Mouse (Mus musculus): ENCODE measurements around the gene Emilin2. TPM values are rescaled to one million over a fixed set of nuclear protein-coding genes. Genes with fewer than 3 reads are reported as not detected.

Emilin2 gene
- polyA plus RNA-seq (2014; fragmentation: Nextera tagmentation; extraction: Ambion mirVana): 0.54 and 1.8 TPM in 2 replicates

DNA sequence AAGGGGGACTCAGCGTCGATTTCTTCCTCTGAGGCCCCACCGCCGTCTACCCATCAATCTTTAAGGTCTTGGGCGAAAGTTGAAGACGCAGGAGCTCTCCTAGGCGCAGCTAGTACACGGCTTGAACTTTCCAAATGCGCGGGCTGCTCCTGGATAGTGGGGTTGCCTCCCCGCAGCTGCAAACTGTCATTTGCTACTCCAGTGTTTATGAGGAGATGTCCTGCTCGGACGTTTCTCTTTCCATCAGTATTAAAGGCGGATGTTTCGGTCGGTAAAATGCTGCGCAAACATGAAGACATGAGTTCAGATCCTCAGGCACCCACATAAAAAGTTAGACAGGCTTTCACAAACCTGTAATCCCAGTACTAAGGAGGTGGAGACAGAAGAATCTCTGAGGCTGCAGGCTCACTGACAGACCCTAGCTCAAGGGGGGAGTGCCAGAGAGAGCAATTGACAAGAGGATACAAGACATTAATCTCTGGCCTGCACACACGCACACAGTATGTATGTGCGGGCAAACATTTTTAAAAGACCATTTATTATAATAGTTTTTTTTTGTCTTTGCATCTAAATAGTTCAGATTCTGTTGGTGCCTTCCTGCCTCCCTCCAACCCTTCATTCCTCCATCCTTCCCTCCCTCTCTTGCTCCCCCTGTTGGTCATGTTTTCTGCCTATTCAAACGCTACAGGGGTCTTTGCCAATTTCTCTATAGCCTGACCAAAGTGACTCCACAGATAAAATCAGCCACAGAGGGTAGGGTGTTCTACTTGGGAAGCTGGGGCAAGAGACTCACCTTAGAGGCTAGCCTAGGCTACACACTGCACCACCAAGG is at the start of gene Emilin2:
Emilin2 (minus strand) TSS at position 639 of the 832 bp plus-strand sequence.
- peak within 1 kb of the TSS; percentile 48 for H3K4me3 ChIP-seq (replicated peaks; ENCODE audit: low read depth, low read length)
- 9% methylated on average over 20 of the region's 20 CpGs for WGBS
- H3K9me3 ChIP-seq (ENCODE audit: control insufficient read depth, low read length): no peaks in the 10 kb centered on the region
- no peaks in the 10 kb centered on the region for H3K36me3 ChIP-seq (ENCODE audit: control insufficient read depth, insufficient read depth, low read length)
- H3K4me2 ChIP-seq (ENCODE audit: low read length): peak within 1 kb of the TSS; percentile 100
- H3K27ac ChIP-seq (replicated peaks; ENCODE audit: low read depth, low read length): no peak within 1 kb of the TSS
- peak within 1 kb of the TSS; percentile 66 for H3K9ac ChIP-seq (replicated peaks; ENCODE audit: low read length)
- H3K4me1 ChIP-seq (ENCODE audit: control insufficient read depth, insufficient read depth, low read length): peaks cover 14% of the 10 kb centered on the region; the same call in 1 of the 2 replicates
- ATAC-seq (ENCODE audit: low FRiP score, low TSS enrichment): no peak
- peak; percentile 53 for DNase-seq
- H3K27me3 ChIP-seq (ENCODE audit: control insufficient read depth, insufficient read depth, low read length): peaks cover 25% of the 10 kb centered on the region

GRCm38 (mm10) chr17:71355526-71355925 is 43.7 kb upstream of the Emilin2 start:
- no peak for ATAC-seq (ENCODE audit: low FRiP score, low TSS enrichment)
- H3K27ac ChIP-seq (replicated peaks; ENCODE audit: low read depth, low read length): no peak overlapping the region
- H3K27me3 ChIP-seq (ENCODE audit: control insufficient read depth, insufficient read depth, low read length): no peaks in the 10 kb centered on the region
- H3K9me3 ChIP-seq (ENCODE audit: control insufficient read depth, low read length): no peaks in the 10 kb centered on the region
- H3K36me3 ChIP-seq (ENCODE audit: control insufficient read depth, insufficient read depth, low read length): peaks cover 45% of the 10 kb centered on the region
- WGBS: 90% methylated on average over 3 of the region's 3 CpGs
- no peaks in the 10 kb centered on the region for H3K4me1 ChIP-seq (ENCODE audit: control insufficient read depth, insufficient read depth, low read length)
- no peak for DNase-seq
- no peak overlapping the region for H3K4me2 ChIP-seq (ENCODE audit: low read length)
- H3K9ac ChIP-seq (replicated peaks; ENCODE audit: low read length): no peak overlapping the region
- H3K4me3 ChIP-seq (replicated peaks; ENCODE audit: low read depth, low read length): no peak overlapping the region

DNA sequence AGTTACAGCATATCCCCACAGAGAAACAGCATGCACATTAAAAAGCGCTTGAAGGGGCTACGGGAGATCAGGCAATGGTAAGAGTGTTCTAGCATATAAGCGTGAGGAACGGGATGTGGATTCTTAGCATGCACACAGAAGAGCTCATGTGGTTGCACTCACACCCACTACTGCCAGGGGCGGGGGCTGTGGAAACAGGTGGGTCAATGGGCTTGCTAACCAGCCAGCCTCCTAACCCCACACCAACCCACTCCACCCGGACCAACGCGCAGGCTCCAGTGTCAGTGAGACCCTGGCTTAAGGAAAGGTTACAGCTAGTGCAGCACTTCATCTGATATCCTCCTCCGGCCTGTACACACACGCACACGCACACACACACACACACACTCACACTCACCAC is 42.4 kb upstream of the Emilin2 start:
- H3K27ac ChIP-seq (replicated peaks; ENCODE audit: low read depth, low read length): no peak overlapping the region
- DNase-seq (no peak), ATAC-seq (ENCODE audit: low FRiP score, low TSS enrichment) (no peak)
- no peaks in the 10 kb centered on the region for H3K9me3 ChIP-seq (ENCODE audit: control insufficient read depth, low read length)
- no peak overlapping the region for H3K4me2 ChIP-seq (ENCODE audit: low read length)
- 97% methylated on average over 11 of the region's 11 CpGs for WGBS
- H3K4me3 ChIP-seq (replicated peaks; ENCODE audit: low read depth, low read length): no peak overlapping the region
- H3K27me3 ChIP-seq (ENCODE audit: control insufficient read depth, insufficient read depth, low read length): no peaks in the 10 kb centered on the region
- no peaks in the 10 kb centered on the region for H3K4me1 ChIP-seq (ENCODE audit: control insufficient read depth, insufficient read depth, low read length)
- H3K36me3 ChIP-seq (ENCODE audit: control insufficient read depth, insufficient read depth, low read length): peaks cover 42% of the 10 kb centered on the region
- no peak overlapping the region for H3K9ac ChIP-seq (replicated peaks; ENCODE audit: low read length)

GRCm38 (mm10) chr17:71348188-71348587 is 36.4 kb upstream of the Emilin2 start:
- H3K27ac ChIP-seq (replicated peaks; ENCODE audit: low read depth, low read length): no peak overlapping the region
- no peaks in the 10 kb centered on the region for H3K27me3 ChIP-seq (ENCODE audit: control insufficient read depth, insufficient read depth, low read length)
- no peaks in the 10 kb centered on the region for H3K9me3 ChIP-seq (ENCODE audit: control insufficient read depth, low read length)
- no peaks in the 10 kb centered on the region for H3K4me1 ChIP-seq (ENCODE audit: control insufficient read depth, insufficient read depth, low read length)
- DNase-seq (no peak), ATAC-seq (ENCODE audit: low FRiP score, low TSS enrichment) (no peak)
- 70% methylated on average over 3 of the region's 3 CpGs for WGBS
- H3K4me2 ChIP-seq (ENCODE audit: low read length): no peak overlapping the region
- H3K9ac ChIP-seq (replicated peaks; ENCODE audit: low read length): no peak overlapping the region
- H3K4me3 ChIP-seq (replicated peaks; ENCODE audit: low read depth, low read length): no peak overlapping the region
- peaks cover 68% of the 10 kb centered on the region for H3K36me3 ChIP-seq (ENCODE audit: control insufficient read depth, insufficient read depth, low read length)

- 89% methylated on average over 3 of the region's 3 CpGs for WGBS
- Histone ChIP-seq H3K4me3 (replicated peaks; ENCODE audit: low read depth, low read length) (no peak overlapping the region), H3K27me3 (ENCODE audit: control insufficient read depth, insufficient read depth, low read length) (no peaks in the 10 kb centered on the region), H3K9me3 (ENCODE audit: control insufficient read depth, low read length) (no peaks in the 10 kb centered on the region), H3K4me2 (ENCODE audit: low read length) (no peak overlapping the region), H3K9ac (replicated peaks; ENCODE audit: low read length) (no peak overlapping the region), H3K36me3 (ENCODE audit: control insufficient read depth, insufficient read depth, low read length) (peaks cover 24% of the 10 kb centered on the region), H3K4me1 (ENCODE audit: control insufficient read depth, insufficient read depth, low read length) (no peaks in the 10 kb centered on the region), H3K27ac (replicated peaks; ENCODE audit: low read depth, low read length) (no peak overlapping the region)
- DNase-seq (no peak), ATAC-seq (ENCODE audit: low FRiP score, low TSS enrichment) (no peak)
Measured at GRCm38 (mm10) chr17:71342006-71342405, 30.2 kb upstream of the Emilin2 start.

GRCm38 (mm10) chr17:71338627-71339026 is 26.8 kb upstream of the Emilin2 start:
- no peak for ATAC-seq (ENCODE audit: low FRiP score, low TSS enrichment)

GRCm38 (mm10) chr17:71337546-71337945 is 25.8 kb upstream of the Emilin2 start:
- ATAC-seq (ENCODE audit: low FRiP score, low TSS enrichment): no peak

More at GRCm38 (mm10) chr17:71338627-71339026, 26.8 kb upstream of the Emilin2 start:
- H3K4me3 ChIP-seq (replicated peaks; ENCODE audit: low read depth, low read length): no peak overlapping the region
- WGBS: 95% methylated on average over 6 of the region's 6 CpGs
- H3K4me1 ChIP-seq (ENCODE audit: control insufficient read depth, insufficient read depth, low read length): no peaks in the 10 kb centered on the region
- H3K9me3 ChIP-seq (ENCODE audit: control insufficient read depth, low read length): no peaks in the 10 kb centered on the region
- H3K27me3 ChIP-seq (ENCODE audit: control insufficient read depth, insufficient read depth, low read length): no peaks in the 10 kb centered on the region
- 0 out of 2 replicates have a peak, but pooled peaks cover 3% of the 10 kb centered on the region for H3K36me3 ChIP-seq (ENCODE audit: control insufficient read depth, insufficient read depth, low read length)
- no peak overlapping the region for H3K27ac ChIP-seq (replicated peaks; ENCODE audit: low read depth, low read length)
- H3K9ac ChIP-seq (replicated peaks; ENCODE audit: low read length): no peak overlapping the region
- no peak for DNase-seq
- H3K4me2 ChIP-seq (ENCODE audit: low read length): no peak overlapping the region

GRCm38 (mm10) chr17:71336421-71336820 is 24.6 kb upstream of the Emilin2 start:
- Histone ChIP-seq H3K9ac (replicated peaks; ENCODE audit: low read length) (no peak overlapping the region), H3K36me3 (ENCODE audit: control insufficient read depth, insufficient read depth, low read length) (no peaks in the 10 kb centered on the region), H3K4me1 (ENCODE audit: control insufficient read depth, insufficient read depth, low read length) (no peaks in the 10 kb centered on the region), H3K27me3 (ENCODE audit: control insufficient read depth, insufficient read depth, low read length) (no peaks in the 10 kb centered on the region), H3K4me2 (ENCODE audit: low read length) (no peak overlapping the region), H3K9me3 (ENCODE audit: control insufficient read depth, low read length) (no peaks in the 10 kb centered on the region), H3K27ac (replicated peaks; ENCODE audit: low read depth, low read length) (no peak overlapping the region), H3K4me3 (replicated peaks; ENCODE audit: low read depth, low read length) (no peak overlapping the region)
- ATAC-seq (ENCODE audit: low FRiP score, low TSS enrichment) (no peak), DNase-seq (no peak)
- WGBS: 75% methylated on average over 8 of the region's 8 CpGs

More at GRCm38 (mm10) chr17:71337546-71337945, 25.8 kb upstream of the Emilin2 start:
- 93% methylated on average over 9 of the region's 9 CpGs for WGBS
- no peak overlapping the region for H3K4me3 ChIP-seq (replicated peaks; ENCODE audit: low read depth, low read length)
- H3K9ac ChIP-seq (replicated peaks; ENCODE audit: low read length): no peak overlapping the region
- H3K27me3 ChIP-seq (ENCODE audit: control insufficient read depth, insufficient read depth, low read length): no peaks in the 10 kb centered on the region
- H3K9me3 ChIP-seq (ENCODE audit: control insufficient read depth, low read length): no peaks in the 10 kb centered on the region
- no peak overlapping the region for H3K27ac ChIP-seq (replicated peaks; ENCODE audit: low read depth, low read length)
- H3K4me2 ChIP-seq (ENCODE audit: low read length): no peak overlapping the region
- H3K36me3 ChIP-seq (ENCODE audit: control insufficient read depth, insufficient read depth, low read length): no peaks in the 10 kb centered on the region
- no peak for DNase-seq
- H3K4me1 ChIP-seq (ENCODE audit: control insufficient read depth, insufficient read depth, low read length): no peaks in the 10 kb centered on the region

DNA sequence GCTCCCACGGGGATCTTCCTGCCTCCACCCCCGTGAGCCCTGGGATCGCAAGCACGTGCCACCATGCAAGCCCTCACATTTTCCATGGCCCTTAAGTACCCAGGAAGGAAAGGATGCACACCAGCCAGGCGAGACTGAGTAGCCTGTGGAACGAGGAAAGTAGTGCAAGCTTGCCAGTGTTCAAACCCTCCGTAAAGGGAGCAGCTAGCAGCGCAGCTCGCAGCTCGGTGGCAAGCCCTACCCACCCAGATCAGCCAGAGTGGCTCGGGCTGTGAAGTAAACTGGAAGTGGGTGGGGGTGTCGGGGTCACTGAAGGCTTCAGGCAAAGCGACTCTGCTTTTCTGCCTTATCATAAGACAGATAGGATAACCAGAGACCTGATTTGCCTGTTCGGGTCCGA is 20.5 kb upstream of the Emilin2 start:
- Histone ChIP-seq H3K27me3 (ENCODE audit: control insufficient read depth, insufficient read depth, low read length) (no peaks in the 10 kb centered on the region), H3K4me3 (replicated peaks; ENCODE audit: low read depth, low read length) (no peak overlapping the region), H3K4me1 (ENCODE audit: control insufficient read depth, insufficient read depth, low read length) (no peaks in the 10 kb centered on the region), H3K36me3 (ENCODE audit: control insufficient read depth, insufficient read depth, low read length) (no peaks in the 10 kb centered on the region), H3K4me2 (ENCODE audit: low read length) (no peak overlapping the region), H3K27ac (replicated peaks; ENCODE audit: low read depth, low read length) (no peak overlapping the region), H3K9ac (replicated peaks; ENCODE audit: low read length) (no peak overlapping the region), H3K9me3 (ENCODE audit: control insufficient read depth, low read length) (no peaks in the 10 kb centered on the region)
- ATAC-seq (ENCODE audit: low FRiP score, low TSS enrichment) (no peak), DNase-seq (no peak)
- 77% methylated on average over 15 of the region's 15 CpGs for WGBS
